Mouse (Mus musculus) fibroblast of lung, adult 2 months (primary cell): ENCODE data around the gene Il17d.
A peak's percentile ranks its signal among the peaks of the same experiment; 100 is the strongest.

ENCODE experiments used
- DNase-seq: peaks from one replicate; pipeline ENCODE4 v3.0.0-alpha.2; 2011; ENCODE audit warnings: low read depth

The Il17d gene

DNA sequence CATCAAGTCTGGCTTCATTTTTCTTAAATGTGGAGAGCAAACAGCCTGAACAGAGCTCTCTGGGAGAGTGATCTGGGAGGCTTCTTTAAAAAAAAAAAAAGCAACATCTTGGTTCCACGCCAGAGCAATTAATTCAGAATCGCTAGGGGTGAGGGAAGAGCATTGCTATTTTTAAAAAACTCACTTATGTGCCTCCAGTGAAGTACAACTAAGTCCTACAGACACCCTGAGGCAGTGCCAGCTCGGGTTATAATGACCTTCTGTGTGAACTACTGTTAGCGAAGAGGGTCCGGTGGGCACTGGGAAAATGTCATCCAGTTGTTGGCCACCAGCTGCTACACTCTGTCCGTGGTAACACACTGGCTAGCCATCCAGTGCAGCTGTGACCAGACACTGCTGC is 11.1 kb downstream of the Il17d start:
- no peak for DNase-seq

DNA sequence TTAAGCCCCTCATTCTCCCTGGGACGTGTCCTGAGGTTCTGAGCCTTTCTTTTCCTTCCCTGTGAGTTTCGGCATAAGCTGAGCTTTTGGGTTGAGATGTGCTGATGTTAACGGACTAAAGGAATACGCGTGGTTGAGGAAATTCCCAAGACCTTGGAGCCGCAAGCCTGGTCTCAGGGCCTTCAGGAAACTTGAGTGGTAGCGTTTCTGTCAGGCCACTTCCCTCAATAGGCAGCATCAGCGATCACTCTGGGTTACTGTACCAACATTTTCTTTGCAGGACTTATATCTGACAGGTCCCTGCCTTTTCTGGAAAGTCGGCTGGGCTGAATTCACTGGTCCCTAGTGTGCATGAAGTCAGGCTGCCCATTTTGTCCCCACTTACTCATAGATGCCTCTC is 12.2 kb downstream of the Il17d start:
- no peak for DNase-seq

DNA sequence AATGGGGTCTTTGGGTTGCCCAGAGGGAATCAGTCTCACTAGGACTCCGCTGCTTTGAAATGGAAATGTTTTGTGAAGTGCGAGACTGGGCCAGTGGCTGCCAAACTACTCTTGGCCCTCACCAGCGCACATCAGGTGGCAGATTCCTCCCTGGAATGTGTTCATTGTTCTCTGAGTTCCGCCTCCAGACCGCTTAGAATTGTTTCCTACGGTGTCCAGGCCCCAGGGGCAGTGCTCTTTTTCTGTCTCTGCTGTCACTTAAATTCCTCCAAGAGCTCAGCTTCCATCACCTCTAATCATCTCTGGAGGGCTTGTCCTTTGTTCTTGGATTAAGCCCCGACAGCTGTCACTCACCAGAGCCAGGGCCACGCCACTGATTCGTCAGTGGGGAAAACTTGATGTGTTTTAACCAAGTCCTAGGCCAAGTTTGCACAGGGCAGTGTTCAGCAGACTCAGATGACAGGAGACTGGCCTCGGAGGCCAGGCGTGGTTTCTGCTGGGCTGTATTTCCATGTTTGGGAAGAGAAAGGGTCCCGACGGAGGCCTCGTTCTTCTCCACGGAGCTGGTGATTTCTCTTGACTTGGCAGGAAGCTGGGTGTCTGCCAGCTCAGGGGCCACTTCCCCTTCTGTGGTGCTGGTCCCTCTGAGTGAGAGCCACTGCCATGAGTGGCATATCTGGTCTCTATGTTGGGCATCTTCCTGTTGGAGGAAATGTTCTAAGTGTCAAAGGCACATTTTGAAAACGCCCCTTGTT is 12.9 kb downstream of the Il17d start:
- DNase-seq = no peak

GRCm38 (mm10) chr14:57540683-57541082 is 16.1 kb downstream of the Il17d start:
- DNase-seq = no peak

GRCm38 (mm10) chr14:57542231-57542630 is 17.7 kb downstream of the Il17d start:
- no peak for DNase-seq

- DNase-seq = no peak
These were observed 19.0 kb downstream of the Il17d start for GRCm38 (mm10) chr14:57543420-57544039.

- DNase-seq = no peak
These were observed 20.9 kb downstream of the Il17d start for GRCm38 (mm10) chr14:57545526-57545925.

- no peak for DNase-seq
These were observed 21.6 kb downstream of the Il17d start for GRCm38 (mm10) chr14:57546131-57546530.

DNA sequence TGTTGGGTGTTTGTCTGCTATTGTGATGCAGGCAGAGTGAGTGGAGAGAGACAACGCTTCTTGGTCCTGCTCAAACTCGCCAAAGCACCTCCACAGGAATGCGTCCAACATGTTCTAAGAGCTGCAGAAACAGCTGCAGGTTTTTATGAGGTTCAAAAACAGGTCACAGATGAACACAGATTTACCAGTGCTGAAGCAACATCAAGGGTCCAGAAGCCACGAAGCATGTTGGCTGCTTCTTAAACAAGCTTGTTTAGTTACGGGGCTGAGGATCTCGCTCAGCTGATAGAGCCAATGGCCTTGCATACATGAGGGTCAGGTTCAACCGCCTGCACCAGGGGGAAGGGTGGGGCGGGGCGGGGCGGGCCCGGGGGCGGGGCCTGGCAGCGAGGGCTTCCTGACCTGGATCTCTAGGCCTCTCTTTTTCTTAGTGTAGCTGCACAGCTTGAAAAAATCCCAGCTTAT is 22.0 kb downstream of the Il17d start:
- DNase-seq = no peak

GRCm38 (mm10) chr14:57547062-57547461 is 22.5 kb downstream of the Il17d start:
- no peak for DNase-seq

DNA sequence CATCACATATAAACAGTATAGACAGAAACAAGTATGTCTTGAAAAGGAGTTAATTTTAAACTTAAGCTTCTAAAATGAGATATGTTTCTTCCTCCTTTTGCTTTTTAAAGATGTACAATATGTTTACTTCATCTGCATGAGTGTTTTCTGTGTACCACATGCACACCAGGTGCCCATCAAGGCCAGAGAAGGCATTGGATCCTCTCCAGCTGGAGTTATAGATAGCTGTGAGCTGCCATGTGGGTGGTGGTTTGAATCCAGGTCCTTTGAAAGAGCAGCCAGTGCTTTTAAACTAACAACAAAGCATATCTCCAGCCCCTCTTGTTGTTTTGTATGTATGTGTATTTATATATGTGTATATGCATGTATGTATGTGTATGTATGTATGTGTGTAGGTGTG is 28.4 kb downstream of the Il17d start:
- no peak for DNase-seq

- no peak for DNase-seq
These were observed 29.9 kb downstream of the Il17d start for GRCm38 (mm10) chr14:57554434-57554833.

DNA sequence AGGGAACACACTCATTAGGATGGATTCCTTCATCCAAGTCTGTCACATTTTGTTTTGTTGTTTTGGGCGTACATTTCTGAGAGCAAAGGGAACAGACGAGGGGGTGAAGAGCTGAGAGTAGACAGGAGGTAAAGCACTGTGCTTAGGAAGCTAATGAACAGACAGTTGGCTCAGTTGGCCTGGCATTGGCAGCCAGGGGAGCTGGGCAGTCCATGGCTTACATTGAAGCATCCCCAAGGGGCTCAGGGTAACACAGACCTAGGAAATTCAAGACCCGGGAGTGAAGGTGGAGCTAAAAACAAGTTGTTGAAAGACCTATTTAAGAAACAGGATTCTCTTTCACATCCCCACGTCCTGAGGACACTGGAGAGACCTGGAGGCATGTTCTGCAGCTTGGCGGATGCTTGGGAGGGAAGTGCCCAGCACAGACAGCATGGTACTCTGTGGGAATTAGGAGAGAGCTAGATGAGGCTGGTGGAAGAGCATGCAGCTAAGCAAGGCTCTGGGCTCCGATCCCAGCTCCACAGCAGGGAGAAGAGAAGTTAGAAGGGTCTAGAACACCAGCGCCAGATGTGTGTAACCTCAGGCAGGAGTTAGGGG is 31.0 kb downstream of the Il17d start:
- no peak for DNase-seq

DNA sequence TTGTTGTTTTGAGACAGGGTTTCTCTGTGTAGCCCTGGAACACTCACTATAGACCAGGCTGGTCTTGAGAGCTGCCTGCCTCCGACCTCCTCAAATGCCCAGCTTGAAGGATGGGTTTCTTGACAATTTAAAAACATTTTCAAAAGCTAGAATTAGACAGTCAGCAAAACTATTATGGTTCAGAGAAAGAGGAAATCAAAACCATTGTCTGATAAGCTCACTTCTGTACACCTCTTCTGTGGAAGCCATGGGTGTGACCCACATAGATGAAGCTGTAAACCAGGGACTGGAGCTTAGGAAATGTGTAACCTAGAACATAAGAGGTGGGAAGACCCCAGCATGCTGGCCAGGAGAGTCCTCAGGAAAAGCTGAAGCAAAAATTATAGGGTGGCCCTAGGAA is 32.3 kb downstream of the Il17d start:
- no peak for DNase-seq

DNA sequence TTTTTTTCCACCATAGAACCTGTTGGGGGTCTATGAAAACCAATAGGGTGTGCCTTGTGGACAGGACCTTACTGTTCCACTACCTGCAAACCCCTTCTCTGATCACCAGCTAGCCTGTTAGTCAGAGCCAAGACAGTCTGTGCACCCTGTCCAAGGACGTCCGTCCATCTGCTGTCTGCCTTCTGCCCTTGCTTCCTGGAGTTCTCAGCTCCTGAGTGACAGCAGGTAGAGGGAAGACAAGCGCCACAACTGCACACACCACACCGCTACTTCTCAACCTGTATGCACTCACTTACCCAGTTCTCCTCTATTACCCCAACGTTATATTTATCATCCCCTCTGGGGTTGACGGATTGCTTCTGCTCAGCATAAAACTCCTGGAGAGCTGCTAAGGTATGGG is 41.0 kb downstream of the Il17d start:
- no peak for DNase-seq

DNA sequence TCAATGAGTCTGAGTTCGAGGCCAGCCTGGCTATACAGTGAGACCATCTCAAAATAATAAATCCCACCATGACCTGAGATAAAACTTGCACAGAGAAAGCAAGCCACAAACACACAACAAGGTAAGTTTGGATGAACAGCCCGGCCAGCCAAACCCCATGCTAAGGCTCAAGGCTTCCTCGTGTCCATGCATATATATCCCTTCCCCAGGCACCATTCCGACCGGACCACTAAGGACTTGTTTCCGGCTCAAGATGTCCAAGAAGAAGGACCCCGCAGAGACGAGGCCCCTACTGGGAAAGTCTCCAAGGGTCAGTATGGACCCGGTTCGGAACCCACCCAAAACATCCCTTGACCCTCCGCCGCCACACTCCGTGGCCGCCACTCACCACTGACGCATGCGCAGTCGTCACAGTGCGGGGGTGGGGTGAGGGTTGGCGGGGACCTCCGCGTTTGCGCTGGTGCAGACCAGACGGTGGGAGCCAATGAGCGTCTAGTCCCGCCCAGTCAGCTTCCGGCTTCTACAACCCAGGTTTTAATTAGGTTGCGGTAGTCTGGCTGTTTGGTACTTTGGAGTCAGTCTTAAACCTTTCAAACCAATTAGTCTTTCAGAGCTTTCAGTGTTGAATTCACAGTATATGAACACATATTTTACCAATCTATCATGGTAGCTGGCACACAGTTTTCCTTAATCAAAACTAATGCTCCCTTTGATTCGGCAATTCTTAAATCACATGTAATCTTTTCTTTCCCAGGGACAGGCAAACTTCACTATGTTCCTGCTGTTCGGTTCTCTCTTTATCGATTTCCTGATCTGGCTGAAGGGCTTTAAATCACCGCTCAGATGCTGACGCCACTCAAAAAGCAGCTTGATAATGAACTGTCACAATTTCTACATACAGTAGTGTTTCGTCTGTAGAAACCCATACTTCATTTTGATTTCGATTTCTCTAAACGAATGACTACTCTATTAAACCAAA is 46.9 kb downstream of the Il17d start, which contains the start of gene Eef1akmt1:
Gene Eef1akmt1 (minus strand): TSS at position 458 of the 979 bp plus-strand sequence.
- peak; percentile 86 for DNase-seq

- DNase-seq = no peak
These were observed 50.4 kb downstream of the Il17d start for GRCm38 (mm10) chr14:57574792-57575587.

GRCm38 (mm10) chr14:57576364-57577060 is 51.9 kb downstream of the Il17d start:
- DNase-seq = no peak

DNA sequence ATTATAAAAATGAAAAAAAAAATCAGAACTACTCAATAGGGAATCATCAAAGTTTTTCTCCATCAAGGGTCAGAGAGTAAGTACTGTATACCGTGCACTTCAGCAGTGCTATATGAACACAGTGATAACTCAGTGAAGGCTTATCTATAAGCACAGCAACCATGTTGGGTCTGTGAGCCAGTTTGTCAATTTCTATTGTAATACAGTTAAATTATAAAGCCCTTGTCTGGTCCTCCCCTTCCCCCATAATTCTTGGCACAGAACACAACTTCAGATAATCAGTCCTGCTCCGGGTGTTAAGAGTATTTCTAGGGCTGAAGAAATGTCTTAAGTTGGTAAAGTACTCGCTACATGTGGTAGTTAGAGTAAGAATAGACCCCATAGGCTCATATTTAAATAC is 67.3 kb downstream of the Il17d start:
- no peak for DNase-seq
